Mouse (Mus musculus): ENCODE measurements around the gene Kif2c.

GRCm38 (mm10) chr4:117148047-117148713, 34.3 kb downstream of the Kif2c start:
- TF ChIP-seq CTCF (IDR thresholded peaks at IDR 0.05; ENCODE audit: low read depth), result no peak
- no peak for TF ChIP-seq EP300 (IDR thresholded peaks at IDR 0.05; ENCODE audit: low read depth)
